Mouse (Mus musculus) left cerebral cortex, postnatal 36 days (tissue): ENCODE data around the gene Ikzf2. TPM values are rescaled to one million over a fixed set of nuclear protein-coding genes. Genes with fewer than 3 reads are reported as not detected.

Experiments used
- DNase-seq, 2 experiments: peaks; one replicate each; pipeline ENCODE4 v3.0.0; 2021 to 2022; ENCODE audit warnings: low spot score in 2 of 2, mixed read lengths in 1 of 2
- intact Hi-C: fragments of 180-260 bp; cut with DNase I; formaldehyde crosslinking; loops from one replicate; pipeline ENCODE4 v1.15.1; 2025
- total RNA-seq, 2 experiments: library from RNA; stranded (reverse); gene quantifications; 2 replicates each; pipeline ENCODE4 v1.2.3; 2021

The Ikzf2 gene
- total RNA-seq, 2 experiments from 2014 or later, result 4.5 to 4.6 TPM

DNA sequence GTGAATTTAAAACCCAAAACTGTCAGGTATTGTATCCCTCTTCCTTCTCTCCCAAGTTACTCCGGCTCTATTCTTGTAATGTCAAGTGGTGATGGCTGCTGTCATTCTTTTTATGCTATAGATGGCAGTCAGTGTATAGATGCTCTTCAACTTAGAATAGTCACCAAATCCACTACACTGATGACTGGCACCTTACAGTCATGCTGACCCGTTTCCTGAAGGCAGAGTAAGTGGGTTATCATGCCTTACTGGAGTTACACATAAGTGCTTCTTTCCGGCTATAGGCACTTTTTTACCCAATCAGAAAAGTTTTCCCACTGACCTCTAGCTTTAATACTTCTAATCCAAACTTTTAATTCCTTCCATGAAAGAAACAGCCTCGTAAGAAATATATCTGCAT lies 6.5 kb downstream of the Ikzf2 start:
- DNase-seq, result no peak
- intact Hi-C loops, result no loop called here

GRCm38 (mm10) chr1:69669897-69670404 lies 17.1 kb downstream of the Ikzf2 start:
- intact Hi-C loops, result no loop called here
- DNase-seq, result no peak

DNA sequence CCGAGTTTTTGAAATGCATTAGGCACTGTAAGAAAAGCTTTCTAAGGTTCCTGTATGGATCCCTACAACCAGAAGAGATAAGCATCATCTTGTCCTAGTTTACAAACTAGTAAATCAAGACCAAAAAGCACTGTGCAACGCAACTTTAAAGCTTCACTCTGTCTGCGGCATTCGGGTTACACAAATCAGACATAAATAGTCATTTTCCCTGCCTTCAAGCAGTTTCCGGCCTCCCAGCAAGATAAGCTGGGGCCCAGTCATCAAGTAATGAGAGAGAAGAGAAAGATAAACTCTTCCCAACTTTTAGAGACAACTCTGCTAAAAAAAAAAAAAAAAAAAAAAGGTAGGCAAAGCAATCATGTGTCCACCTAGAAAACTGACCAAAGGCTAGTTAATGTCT lies 19.6 kb downstream of the Ikzf2 start:
- intact Hi-C loops, result no loop called here

GRCm38 (mm10) chr1:69659779-69660178 lies 27.3 kb downstream of the Ikzf2 start:
- intact Hi-C loops, result no loop called here
- no peak for DNase-seq

More for the DNA sequence above, 19.6 kb downstream of the Ikzf2 start:
- no peak for DNase-seq

GRCm38 (mm10) chr1:69658051-69658450 lies 29.0 kb downstream of the Ikzf2 start:
- no peak for DNase-seq
- intact Hi-C loops, result no loop called here

GRCm38 (mm10) chr1:69657455-69657854 lies 29.6 kb downstream of the Ikzf2 start:
- intact Hi-C loops, result no loop called here

DNA sequence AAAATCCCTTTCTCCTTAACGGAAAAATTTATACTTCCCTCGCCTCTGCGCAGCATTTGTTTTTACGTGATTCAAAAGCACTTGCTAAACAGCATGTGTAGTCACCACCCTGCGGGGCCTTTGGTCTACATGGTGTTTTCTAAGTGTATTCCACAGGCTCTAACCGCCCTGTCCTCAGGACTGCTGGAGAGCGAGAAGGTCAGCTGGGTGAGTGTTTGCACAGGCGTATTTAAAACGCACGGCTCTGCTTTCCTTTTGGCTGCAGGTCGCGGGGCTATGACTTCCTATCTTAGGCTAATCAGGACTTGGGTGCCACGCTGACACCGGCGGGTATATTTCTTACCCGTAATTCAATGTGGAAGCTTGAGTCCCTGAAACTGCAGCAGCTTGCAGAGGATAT lies 30.1 kb downstream of the Ikzf2 start:
- intact Hi-C loops, result no loop called here
- DNase-seq, result no peak

More at GRCm38 (mm10) chr1:69657455-69657854, 29.6 kb downstream of the Ikzf2 start:
- DNase-seq, result no peak

DNA sequence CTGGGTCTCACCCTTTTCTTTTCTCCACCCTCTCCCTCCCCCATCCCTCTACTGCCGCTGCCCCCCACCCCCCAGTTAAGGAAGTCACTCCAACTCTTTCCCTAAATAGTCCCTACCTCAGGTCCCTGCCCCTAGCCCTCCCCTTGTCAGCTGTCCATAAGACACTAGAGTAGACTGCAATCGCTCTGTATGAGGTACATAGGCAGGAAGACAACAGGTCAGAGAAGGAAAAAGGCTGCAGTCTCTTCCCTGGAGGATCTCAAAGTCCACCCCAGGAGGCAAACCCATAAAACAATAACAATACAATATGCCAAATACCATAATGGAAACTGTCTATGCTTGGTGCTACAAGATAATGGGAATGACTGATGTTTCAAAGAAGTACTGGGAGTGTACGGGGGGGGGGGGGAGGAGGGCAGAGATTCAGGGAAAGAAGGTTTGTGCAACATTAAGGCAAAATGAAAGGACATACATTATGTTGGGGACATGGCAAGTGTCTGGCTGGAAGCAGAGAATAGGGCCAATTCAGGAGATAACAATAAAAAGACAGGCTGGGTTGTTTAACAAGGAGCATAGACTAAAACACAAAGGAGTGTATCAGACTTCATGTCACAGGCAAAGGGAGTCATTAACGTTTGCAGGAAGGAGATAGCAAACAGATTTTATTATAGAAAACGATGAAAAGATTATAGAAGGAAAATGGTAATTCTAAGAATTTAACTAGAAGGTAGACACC lies 30.8 kb downstream of the Ikzf2 start:
- intact Hi-C loops, result no loop called here
- DNase-seq, result no peak

DNA sequence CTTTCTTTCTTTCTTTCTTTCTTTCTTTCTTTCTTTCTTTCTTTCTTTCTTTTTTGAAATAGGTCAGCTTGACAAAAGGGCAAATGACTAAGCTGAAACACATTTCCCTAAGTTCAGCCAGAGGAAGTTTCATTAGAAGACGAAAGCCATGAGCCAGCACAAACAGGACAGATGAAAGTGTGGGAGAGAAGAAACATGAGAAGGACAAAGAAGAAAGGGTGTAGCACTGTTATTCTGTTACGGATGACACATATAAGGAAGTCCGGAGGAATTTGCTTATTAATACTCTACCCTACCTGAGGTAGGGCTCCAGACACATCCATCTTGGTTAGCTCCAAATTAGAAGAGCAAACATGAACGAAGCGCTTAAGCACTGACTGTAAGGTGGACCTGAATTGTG lies 31.7 kb downstream of the Ikzf2 start:
- no peak for DNase-seq
- intact Hi-C loops, result no loop called here

DNA sequence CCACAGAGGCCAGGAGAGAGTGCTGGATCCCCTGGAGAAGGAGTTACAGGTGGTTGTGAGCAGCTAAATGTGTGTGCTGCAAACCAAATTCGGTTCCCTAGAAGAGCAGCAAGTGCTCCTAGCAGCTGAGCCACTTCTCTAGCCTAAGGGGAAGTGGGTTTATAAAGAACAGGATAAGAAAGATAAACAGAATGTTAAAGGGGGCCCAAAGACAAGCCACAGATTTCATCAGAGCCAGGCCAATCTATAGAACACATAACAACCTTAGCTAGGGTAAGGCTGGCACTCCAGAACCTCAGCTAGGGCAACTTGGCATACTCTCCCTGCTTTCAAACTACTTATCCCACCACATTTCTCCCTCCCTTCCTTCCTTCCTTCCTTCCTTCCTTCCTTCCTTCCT lies 32.1 kb downstream of the Ikzf2 start:
- DNase-seq, result no peak
- intact Hi-C loops, result no loop called here

DNA sequence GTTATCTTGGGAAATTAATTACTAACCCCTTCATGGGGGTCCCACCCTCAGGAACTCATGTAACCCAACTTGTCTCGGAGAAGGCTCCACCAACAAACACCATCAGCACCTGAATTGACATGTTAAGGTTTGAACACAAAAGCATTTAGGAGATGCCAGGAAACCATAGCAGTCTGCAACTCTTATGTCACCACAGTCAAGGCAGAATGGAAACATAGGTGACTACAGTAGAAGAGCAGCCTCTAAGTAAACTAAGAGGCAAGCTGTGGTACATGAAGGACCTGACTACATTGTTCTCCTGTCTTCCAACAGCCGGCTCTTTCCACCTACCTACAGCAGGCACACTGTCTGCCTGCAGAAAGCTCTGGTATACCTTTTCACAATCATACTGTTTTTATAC lies 33.6 kb downstream of the Ikzf2 start:
- intact Hi-C loops, result no loop called here
- no peak for DNase-seq

DNA sequence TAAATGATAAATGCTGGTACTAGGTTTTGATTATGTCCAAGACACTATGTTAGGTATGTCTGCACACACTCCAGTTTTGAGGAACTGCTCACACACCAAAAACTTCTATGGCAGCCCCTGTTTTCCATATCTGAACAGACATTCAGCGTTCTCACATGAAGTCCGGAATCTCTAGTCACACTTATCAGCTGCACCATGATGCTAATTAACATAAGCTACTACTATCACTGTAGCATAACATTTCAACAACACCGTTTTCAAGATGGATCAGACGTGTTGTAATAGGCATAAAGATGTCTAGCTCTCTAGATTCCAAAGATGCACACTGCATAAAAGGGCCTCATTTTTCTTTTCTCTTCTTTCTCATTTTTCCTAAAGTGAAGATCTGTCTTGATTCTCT lies 43.9 kb downstream of the Ikzf2 start:
- intact Hi-C loops, result no loop called here
- DNase-seq, result no peak

DNA sequence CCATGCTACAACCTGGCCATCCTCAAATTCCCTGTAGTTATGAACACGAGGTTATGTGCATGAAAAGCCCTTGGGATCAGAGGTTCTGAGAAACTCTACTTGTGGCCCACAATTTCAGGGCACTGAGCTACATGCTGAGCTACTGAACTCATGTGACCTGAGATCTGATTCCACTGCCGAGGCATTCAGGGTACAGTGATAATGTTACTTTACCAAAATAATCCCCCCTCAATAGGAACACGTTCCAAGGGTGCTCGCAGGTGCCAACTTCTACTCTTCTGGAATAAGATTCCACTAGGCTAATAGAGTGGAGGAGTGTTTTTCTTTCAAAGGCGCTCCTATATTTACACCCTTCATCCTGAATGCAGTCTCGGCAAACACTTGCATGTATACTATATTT lies 45.1 kb downstream of the Ikzf2 start:
- intact Hi-C loops, result no loop called here
- no peak for DNase-seq

DNA sequence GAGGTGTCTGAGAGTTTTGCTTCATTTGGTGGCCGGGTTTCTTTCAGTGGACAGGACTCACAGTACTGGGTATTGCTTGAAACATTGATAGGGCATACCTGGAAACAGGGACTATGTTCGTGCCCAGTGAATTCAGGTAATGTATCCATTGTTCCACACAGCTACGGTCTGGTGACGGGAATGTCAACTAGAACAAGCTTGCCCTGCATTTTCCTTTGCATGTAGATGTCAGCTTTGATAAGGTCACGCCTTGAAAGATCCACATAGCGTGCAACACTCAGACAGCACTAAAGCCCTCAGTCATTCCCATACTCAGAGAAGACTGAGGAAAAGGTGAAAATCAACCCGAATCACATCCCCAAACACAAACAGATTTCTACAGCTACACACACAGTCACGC lies 48.7 kb downstream of the Ikzf2 start:
- intact Hi-C loops, result no loop called here
- DNase-seq, result no peak

DNA sequence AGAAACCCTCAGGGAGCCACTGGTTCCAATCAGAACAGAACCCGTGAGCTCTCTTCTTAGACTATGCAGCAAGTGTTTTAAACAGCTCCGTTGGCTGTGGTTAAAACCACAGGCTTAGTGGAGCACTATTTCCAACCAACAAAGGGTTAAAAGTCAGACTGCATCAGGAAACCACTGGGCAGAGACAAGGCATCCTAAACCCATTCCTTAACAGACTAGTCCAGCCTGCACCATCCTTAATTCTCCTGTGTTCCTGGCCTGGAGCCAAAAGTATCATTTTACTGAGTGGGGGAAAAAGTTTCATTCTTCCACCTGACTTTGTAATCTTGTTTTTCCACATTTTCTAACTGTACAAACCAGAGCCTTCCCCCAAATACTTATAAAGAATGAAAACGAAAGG lies 49.1 kb downstream of the Ikzf2 start:
- intact Hi-C loops, result no loop called here
- no peak for DNase-seq

DNA sequence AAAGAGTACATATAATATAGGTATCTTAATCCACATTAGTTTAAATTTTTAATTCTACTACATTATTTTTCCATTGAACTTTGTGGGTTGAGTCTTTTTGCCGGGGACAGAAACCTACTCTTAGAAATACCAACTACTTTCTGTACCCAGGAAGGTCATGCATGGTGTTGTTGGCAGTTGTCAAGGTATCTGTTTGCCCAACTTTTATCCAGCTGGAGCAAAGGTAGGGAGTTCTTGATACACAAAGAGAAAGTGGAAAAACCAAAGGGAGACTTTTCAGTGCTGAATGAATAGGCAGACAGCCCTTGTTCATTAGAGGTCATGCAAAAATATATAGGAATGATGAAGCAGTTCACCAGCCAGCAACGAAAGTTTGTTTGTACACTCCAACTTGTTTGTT lies 52.8 kb downstream of the Ikzf2 start:
- DNase-seq, result no peak
- intact Hi-C loops, result no loop called here

- no peak for DNase-seq
- intact Hi-C loops, result no loop called here
Observed at GRCm38 (mm10) chr1:69630508-69630907, 56.5 kb downstream of the Ikzf2 start.

DNA sequence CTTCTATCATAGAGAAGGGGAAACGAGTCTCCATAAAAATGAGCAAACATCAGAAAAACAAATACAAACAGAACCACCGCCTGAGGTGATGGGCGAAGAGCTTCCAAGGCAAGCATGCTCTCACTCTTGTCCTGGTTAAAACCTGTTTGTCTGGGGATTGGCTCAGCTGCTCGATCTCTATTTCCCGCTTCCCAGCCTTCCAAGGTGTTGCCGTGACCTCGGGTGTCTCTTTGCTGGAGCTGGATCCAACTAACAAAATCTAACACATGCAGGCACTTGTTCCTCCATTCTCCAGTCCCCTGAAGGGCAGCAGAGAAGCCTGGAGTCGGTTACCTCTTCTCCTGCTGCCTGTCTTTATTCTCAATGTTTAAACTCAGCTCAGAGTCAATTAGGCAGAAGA lies 57.5 kb downstream of the Ikzf2 start:
- intact Hi-C loops, result no loop called here
- no peak for DNase-seq

DNA sequence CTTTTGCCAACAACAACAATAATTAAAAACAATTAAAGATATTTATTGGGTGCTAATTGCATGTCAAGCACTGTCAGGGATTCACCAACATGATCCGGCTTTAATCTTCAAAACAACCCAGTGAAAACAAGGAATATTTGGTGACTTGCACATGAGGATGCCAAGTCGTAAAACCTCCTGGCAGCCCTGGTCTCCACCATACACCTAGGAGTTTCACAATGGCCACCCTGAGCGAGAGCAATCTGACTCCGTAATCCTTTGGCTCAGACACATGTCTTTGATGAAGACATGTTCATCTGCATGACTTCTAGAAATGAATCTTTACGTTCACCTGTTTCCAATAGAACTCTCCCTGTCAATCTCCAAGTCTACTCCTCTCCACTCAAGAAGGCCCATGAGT lies 75.0 kb downstream of the Ikzf2 start:
- intact Hi-C loops, result no loop called here
- no peak for DNase-seq

- intact Hi-C loops, result no loop called here
- no peak for DNase-seq
Observed at GRCm38 (mm10) chr1:69611204-69611725, 75.8 kb downstream of the Ikzf2 start.

DNA sequence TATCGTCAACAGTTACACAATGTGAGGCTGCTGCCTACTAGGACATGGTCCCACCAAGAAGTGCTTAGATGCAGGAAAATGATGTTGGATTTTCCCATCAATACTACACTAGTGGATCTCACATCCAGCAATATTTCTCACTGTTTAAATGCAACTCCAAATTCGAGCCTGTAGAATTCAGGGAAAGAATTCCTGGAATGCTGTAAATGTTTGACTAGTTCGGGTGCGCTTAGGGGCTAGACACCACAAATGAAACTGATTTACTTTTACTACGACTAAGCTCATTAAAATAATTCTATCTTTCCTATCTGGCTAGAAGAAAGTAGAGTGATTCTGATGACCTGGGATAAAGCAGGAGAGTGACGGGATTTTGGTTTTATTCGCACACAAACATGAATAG lies 76.3 kb downstream of the Ikzf2 start:
- intact Hi-C loops, result no loop called here
- no peak for DNase-seq

DNA sequence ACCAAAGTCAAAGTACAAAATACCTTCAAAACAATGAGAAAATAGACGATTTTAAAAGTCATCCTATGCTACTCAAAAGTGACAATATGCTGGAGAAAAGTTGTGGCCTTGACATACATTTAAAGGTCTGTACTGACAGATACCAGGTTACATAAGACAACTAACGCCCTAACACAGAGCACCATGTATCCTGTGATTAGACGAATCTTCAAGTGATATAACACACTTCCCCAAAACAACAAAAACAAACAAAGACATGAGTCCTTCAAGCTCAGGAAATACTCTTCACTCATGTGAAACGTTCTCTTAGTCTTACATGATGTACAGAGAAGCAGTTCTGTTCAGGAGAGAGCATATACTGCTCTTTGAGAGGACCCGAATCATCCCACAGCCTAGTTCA lies 78.2 kb downstream of the Ikzf2 start:
- intact Hi-C loops, result no loop called here
- DNase-seq, result no peak
